Mouse (Mus musculus) midbrain, embryonic 11.5 days (tissue): Measurements from ENCODE around the gene Acp4. TPM values are rescaled to one million over a fixed set of nuclear protein-coding genes. Genes with fewer than 3 reads are reported as not detected.
"Not testable (repeated sequence)": the region's sequence is repeated elsewhere in the genome, so short reads cannot be mapped to it uniquely, and the experiment has no call there.

ENCODE experiments used
- ATAC-seq: fragments of 200-750 bp; cut with Nextera tagmentation; 2 replicates; pipeline ENCODE4 v1.8.0; 2017; ENCODE audit warnings: moderate TSS enrichment, moderate library complexity; ENCODE audit not compliant: low FRiP score
- DNase-seq: peaks from one replicate; pipeline ENCODE4 v3.0.0; 2015; ENCODE audit warnings: low spot score; ENCODE audit errors: missing footprints
- H3K27ac ChIP-seq: fragments of 300-500 bp; sonication (generic); 2 replicates; pipeline ENCODE4 v1.5.1; 2014; ENCODE audit warnings: low read depth, low read length
- H3K27me3 ChIP-seq: fragments of 300-500 bp; sonication (generic); 2 replicates; pipeline ENCODE4 v1.6.1; 2014; ENCODE audit warnings: mild to moderate bottlenecking, low read length, moderate library complexity, mixed read lengths; ENCODE audit not compliant: control insufficient read depth, insufficient read depth
- H3K36me3 ChIP-seq: fragments of 300-500 bp; sonication (generic); 2 replicates; pipeline ENCODE4 v1.6.1; 2014; ENCODE audit warnings: mild to moderate bottlenecking, low read length, moderate library complexity, mixed read lengths; ENCODE audit not compliant: control insufficient read depth, insufficient read depth
- H3K4me1 ChIP-seq: fragments of 300-500 bp; sonication (generic); 2 replicates; pipeline ENCODE4 v1.6.1; 2014; ENCODE audit warnings: low read length; ENCODE audit not compliant: control insufficient read depth, insufficient read depth
- H3K4me2 ChIP-seq: fragments of 300-500 bp; sonication (generic); 2 replicates; pipeline ENCODE4 v1.6.1; 2014; ENCODE audit warnings: mild to moderate bottlenecking, moderate library complexity
- H3K4me3 ChIP-seq: fragments of 300-500 bp; sonication (generic); 2 replicates; pipeline ENCODE4 v1.5.1; 2014; ENCODE audit warnings: low read depth, low read length
- H3K9ac ChIP-seq: fragments of 300-500 bp; sonication (generic); 2 replicates; pipeline ENCODE4 v1.6.1; 2014; ENCODE audit warnings: low read length
- H3K9me3 ChIP-seq: fragments of 300-500 bp; sonication (generic); 2 replicates; pipeline ENCODE4 v1.6.1; 2016; ENCODE audit warnings: low read length; ENCODE audit not compliant: control insufficient read depth
- WGBS: fragments of 180-500 bp; shearing (Covaris S2); extraction: QIAGEN DNeasy Blood & Tissue Kit; methylation state at CpG from one replicate; pipeline ENCODE4 v1.1.7; 2014; 5-methylcytosine and 5-hydroxymethylcytosine counted together
- polyA plus RNA-seq: library from polyadenylated mRNA; unstranded; fragments of >200 nt; fragmentation: Nextera tagmentation; extraction: Ambion mirVana; gene quantifications from 2 replicates; pipeline ENCODE4 v1.2.1, GENCODE M21; 2014

The Acp4 gene
- polyA plus RNA-seq: not detected in 2 replicates

DNA sequence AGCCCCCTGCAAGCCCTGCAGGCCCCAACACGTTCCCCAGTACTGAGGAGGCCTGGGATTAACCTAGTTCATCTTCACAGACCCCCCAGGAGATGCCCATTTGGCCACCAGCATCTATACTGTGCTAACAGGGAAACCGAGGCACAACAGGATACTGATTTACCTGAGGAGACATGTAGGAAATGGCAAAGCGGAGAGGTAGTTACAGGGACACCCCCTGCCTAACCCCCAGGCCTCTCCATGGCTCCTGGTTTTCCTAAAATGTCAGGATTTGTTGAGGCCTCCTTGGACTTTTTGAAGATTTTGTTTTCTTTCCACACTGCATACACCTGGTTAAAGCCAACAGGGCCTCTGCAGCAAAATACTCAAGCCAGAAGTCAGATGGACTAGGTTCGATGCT, at the start of gene Acp4:
Gene Acp4, minus strand, starts transcription at position 101 of the 400 bp plus-strand sequence.
- Histone ChIP-seq H3K4me1 (no peaks in the 10 kb centered on the region), H3K9me3 (no peaks in the 10 kb centered on the region), H3K4me3 (no peak within 1 kb of the TSS), H3K9ac (no peak within 1 kb of the TSS), H3K27me3 (no peaks in the 10 kb centered on the region), H3K27ac (no peak within 1 kb of the TSS), H3K4me2 (no peak within 1 kb of the TSS), H3K36me3 (0 out of 2 replicates have a peak, but pooled peaks cover 6% of the 10 kb centered on the region)
- 86% methylated on average over 4 of the region's 4 CpGs for WGBS
- ATAC-seq (no peak), DNase-seq (no peak)

DNA sequence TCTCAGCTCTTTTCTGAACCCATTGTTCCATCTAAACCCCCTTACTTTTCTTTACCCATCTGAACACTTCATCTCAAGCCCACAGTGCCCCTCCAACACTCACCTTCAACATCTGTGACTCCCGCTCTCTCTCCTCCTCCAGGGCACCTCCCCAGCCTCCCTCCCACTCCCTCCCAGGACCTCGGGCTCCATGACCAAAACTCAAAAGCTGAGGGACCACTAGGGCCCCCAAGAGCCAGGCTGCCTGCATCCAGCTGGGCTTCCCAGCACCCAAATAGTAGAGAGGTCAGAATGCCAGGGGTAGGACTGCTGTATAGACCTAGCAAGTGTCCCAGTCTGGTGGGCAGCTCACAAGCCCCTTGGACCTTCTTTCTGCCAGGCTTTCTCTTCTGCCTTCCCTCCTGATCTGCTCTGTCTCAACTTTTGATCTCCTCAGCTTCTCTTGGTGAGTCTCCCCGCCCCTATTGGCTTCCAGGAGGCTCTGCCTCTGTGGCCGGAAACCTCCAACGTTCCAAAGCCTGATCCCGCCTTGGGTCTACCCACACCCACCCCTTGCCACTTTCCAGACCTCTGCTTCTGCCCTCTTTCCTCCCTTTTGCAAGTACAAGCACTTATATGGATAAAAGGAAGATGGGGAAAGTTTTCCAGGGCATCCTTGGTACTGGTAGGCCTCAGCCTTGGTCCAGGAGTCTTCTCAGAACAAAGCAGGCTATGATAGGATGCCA, 49.5 kb upstream of the Acp4 start, which contains the start of gene Clec11a:
Gene Clec11a, minus strand, starts transcription at position 387 of the 725 bp plus-strand sequence.
- Histone ChIP-seq H3K36me3 (no peaks in the 10 kb centered on the region), H3K9ac (peak within 1 kb of the TSS; percentile 24; the same call in 1 of the 2 replicates), H3K4me1 (peaks cover 22% of the 10 kb centered on the region), H3K27ac (peak within 1 kb of the TSS; percentile 30), H3K27me3 (peaks cover 12% of the 10 kb centered on the region), H3K4me3 (no peak within 1 kb of the TSS), H3K9me3 (no peaks in the 10 kb centered on the region), H3K4me2 (peak within 1 kb of the TSS; percentile 61)
- no peak for ATAC-seq
- WGBS: 43% methylated on average over 6 of the region's 6 CpGs
- DNase-seq: peak; percentile 67

DNA sequence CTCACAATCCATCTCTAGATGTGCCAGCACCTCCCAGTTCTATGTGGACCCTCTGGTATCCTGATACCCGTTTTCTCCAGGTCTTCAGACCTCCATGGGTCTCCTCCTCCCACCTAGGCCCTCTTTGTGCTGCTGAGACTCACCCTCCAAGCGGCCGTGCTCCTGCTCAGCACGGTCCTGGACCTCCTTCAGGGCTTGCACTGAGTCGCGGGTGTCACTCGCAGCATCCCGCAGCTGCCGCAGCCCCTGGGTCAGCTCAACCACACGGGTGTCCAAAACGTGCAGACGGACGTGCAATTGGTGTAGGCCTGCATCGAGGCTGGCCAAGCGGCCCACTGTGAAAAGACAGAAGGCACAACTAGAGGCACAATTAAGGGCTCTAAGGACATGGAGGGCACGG, 48.5 kb upstream of the Acp4 start:
- Histone ChIP-seq H3K4me1 (peaks cover 12% of the 10 kb centered on the region), H3K4me3 (no peak overlapping the region; the same call in 1 of the 2 replicates), H3K27ac (peak overlapping the region; percentile 30), H3K9ac (peak overlapping the region; percentile 24; the same call in 1 of the 2 replicates), H3K4me2 (peak overlapping the region; percentile 61), H3K27me3 (peaks cover 12% of the 10 kb centered on the region), H3K36me3 (no peaks in the 10 kb centered on the region), H3K9me3 (no peaks in the 10 kb centered on the region)
- DNase-seq (no peak), ATAC-seq (no peak; the same call in 1 of the 2 replicates)
- WGBS: 7% methylated on average over 16 of the region's 16 CpGs

DNA sequence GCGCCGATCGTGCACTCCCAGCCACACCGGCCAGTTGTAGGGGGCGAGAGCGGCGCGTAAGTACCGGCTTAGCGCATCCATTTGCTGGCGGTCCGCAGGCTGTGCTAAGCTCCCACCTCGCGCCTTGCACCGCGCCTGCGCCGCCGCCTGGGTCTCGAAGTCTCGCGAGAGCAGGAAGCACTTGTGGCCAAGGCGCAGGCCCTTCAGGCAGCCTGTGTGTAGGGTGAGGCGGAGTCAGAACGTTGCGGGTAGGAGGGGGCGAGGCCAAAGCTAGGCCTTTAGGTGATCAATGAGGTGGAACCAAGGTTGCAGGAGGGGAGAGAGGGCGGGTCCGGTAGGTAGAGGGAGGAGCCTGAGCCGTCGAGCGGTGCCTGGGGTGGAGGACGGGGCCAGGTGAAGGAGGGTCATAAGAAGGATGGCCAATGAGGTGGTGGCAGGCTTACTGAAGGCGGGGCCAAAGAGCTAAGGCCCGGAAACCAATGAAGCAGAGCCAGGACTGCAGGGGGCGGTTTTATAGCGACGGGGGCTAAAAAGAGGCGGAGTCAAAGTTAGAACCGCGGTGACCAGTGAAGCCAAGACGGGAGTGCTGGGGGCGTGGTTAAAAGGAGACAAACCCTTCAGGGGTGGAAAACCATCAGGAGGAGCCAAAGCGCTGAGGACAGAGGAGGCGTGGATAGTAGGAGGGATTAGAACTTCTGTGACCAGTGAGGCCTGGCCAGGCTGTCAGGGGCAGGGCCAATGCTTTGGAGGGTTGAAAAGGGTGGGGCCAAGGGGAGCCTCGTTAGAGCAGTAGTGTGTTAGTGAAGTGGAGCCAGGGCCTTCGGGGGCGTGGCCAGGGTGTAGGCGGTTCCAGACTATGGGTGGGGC, 47.8 kb upstream of the Acp4 start:
- peak; percentile 99 for DNase-seq
- Histone ChIP-seq H3K36me3 (no peaks in the 10 kb centered on the region), H3K4me1 (peaks cover 8% of the 10 kb centered on the region), H3K9ac (peak overlapping the region; percentile 98), H3K27ac (peak overlapping the region; percentile 92), H3K27me3 (peaks cover 12% of the 10 kb centered on the region), H3K9me3 (no peaks in the 10 kb centered on the region), H3K4me3 (peak overlapping the region; percentile 60), H3K4me2 (peak overlapping the region; percentile 61)
- ATAC-seq: peak; percentile 95
- WGBS: under 1% methylated on average over 49 of the region's 49 CpGs

DNA sequence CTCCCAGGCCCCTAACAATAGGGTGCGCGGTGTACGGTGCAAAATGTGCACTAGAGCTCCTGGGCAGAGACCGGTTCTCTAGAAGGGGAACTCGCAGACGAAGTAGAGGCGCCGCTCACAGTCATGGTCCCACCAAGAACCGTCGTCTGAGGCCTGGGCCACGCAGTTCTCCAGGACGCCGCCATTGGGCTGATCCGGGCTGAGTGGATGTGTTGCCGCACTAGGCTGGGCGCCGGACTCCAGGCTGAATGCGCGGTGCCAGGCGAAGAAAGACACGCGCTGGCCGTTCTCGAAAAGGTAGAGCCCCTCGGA, 47.2 kb upstream of the Acp4 start:
- WGBS: under 1% methylated on average over 25 of the region's 25 CpGs
- DNase-seq: no peak
- H3K36me3 ChIP-seq: no peaks in the 10 kb centered on the region

DNA sequence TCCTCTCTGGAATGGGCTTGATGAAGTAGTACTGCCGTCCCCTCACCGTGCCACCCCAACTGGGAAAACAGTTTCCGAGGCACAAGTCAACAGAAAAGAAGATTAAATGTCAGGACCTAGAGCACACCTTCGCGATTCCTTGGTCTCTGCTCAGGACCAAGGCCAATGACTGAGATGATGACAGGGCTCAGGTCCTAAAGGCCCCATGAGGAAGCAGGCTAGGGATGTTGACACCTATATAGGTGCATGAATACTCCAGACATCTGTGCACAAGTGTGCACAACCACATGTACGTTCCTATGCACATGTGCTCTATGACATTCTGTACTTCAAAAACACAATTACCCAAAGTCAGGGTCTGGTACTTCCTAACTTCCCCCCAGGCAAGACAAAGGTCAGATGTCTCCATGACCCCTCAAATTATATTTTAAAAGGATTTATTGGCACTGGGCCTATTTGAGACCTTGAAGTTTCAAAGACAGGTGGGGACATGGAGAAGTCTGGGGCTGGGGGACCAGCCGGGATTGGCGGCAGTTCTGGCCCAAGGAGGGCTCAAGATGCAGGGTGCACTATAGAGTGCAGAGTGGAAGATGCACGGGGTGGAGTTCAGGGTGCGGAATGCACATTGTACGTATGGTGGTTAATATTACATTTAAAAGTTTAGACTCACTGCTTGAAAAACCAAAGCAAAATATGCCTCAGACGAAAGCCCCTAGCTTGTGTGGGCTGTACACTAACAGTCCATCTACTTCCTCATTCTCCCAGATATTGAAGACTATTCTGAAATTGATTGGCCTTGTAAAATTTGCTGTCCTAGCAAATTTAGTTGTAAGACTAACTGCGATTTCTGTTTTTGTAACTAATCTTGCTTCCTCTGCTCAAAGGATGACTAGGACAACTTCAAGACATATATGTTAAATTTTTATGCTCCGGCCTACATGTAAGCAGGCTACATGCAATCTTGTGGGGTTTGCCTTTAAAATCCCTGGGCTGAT, 46.5 kb upstream of the Acp4 start:
- H3K9me3 ChIP-seq: no peaks in the 10 kb centered on the region
- ATAC-seq (no peak), DNase-seq (peak; percentile 83)
- H3K9ac ChIP-seq: peak overlapping the region; percentile 98
- H3K4me1 ChIP-seq: peaks cover 8% of the 10 kb centered on the region
- H3K27ac ChIP-seq: peak overlapping the region; percentile 92
- H3K36me3 ChIP-seq: no peaks in the 10 kb centered on the region
- H3K4me2 ChIP-seq: peak overlapping the region; percentile 61
- H3K4me3 ChIP-seq: peak overlapping the region; percentile 60
- H3K27me3 ChIP-seq: peaks cover 7% of the 10 kb centered on the region
- 86% methylated on average over 14 of the region's 14 CpGs for WGBS

More for the DNA sequence above, 47.2 kb upstream of the Acp4 start:
- H3K4me3 ChIP-seq: peak overlapping the region; percentile 60
- peak; percentile 42 for ATAC-seq
- peak overlapping the region; percentile 92 for H3K27ac ChIP-seq
- peak overlapping the region; percentile 98 for H3K9ac ChIP-seq
- peak overlapping the region; percentile 61 for H3K4me2 ChIP-seq
- peaks cover 11% of the 10 kb centered on the region for H3K27me3 ChIP-seq
- peaks cover 8% of the 10 kb centered on the region for H3K4me1 ChIP-seq
- no peaks in the 10 kb centered on the region for H3K9me3 ChIP-seq

DNA sequence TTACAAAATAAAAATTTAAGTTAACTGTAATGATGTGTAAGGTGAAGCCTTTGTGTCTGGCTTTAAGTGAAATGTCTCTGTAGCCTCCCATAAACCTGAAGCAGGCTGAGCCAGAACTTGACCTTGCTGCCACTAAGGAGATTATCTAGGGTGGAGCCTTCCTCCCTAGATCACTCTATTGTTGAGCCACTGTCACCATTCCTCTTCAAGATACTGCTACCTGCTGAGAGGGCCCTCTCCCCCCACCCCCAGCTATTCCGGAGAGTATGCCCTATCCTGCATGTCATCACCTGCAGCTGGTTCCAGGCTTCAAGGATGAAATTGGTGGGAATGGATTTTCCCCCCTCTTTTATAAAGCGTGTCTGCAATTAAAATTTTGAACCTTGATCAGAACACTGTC, 40.3 kb upstream of the Acp4 start:
- not testable (repeated sequence) for H3K4me1 ChIP-seq, H3K27ac ChIP-seq, ATAC-seq, H3K36me3 ChIP-seq, H3K9me3 ChIP-seq, H3K9ac ChIP-seq, H3K4me3 ChIP-seq, H3K27me3 ChIP-seq, H3K4me2 ChIP-seq
- peak; percentile 17 for DNase-seq
- 86% methylated on average over 2 of the region's 2 CpGs for WGBS

DNA sequence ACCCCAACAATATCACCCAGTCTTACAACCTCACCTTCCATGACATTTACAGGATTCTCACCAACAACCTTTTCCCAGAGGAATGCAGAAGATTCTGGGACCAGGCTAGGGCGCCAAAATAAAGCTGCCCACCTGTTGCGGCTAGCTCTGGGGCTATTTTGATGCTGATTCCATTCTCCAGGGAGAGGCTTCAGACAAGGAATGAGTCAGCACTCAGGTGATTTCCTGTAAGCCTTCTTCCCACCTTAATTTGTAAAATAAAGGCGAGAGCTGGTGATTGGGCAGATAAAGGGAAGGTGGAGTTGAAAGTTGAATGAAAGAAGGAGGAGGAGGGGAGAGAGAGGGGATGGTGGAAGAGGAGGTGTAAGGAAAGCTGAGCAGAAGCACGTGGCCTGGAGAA, 34.2 kb upstream of the Acp4 start:
- Histone ChIP-seq H3K4me3 (no peak overlapping the region), H3K4me2 (no peak overlapping the region), H3K27ac (no peak overlapping the region), H3K4me1 (no peaks in the 10 kb centered on the region), H3K27me3 (no peaks in the 10 kb centered on the region), H3K9ac (no peak overlapping the region), H3K9me3 (no peaks in the 10 kb centered on the region), H3K36me3 (no peaks in the 10 kb centered on the region)
- no peak for ATAC-seq
- no peak for DNase-seq
- WGBS: 55% methylated on average over 4 of the region's 4 CpGs
